In genomic region chr7:81072463-81072862, GRCm38 (mm10) we compare ENCODE assay signal across 10 mouse cellular contexts. TPM values are rescaled to one million over a fixed set of nuclear protein-coding genes. Genes with fewer than 3 reads are reported as not detected.
DNase-seq lines count a peak whose midpoint lies in the region; ATAC-seq lines count a peak whose summit lies in the region.
"Had no signal": no experiment of that assay in that cellular context is flagged by ENCODE, and none has a peak within 500 bp of the region (broad histone marks: within the 10 kb centered on the region; RNA-seq: fewer than 3 reads in every experiment).

No protein-coding gene starts in this region.

- no peak overlapping the region for H3K4me2 ChIP-seq in stomach, embryonic 14.5 days (replicated peaks; ENCODE audit: low read depth, low read length)
- H3K4me2 ChIP-seq: midbrain, embryonic 15.5 days had no signal

- H3K9ac ChIP-seq in stomach, embryonic 14.5 days (replicated peaks; ENCODE audit: low read depth, low read length) = no peak overlapping the region
- H3K9ac ChIP-seq: midbrain, embryonic 15.5 days had no signal

- H3K4me1 ChIP-seq in stomach, embryonic 14.5 days (ENCODE audit: control insufficient read depth, insufficient read depth, low read length) = peaks cover 8% of the 10 kb centered on the region; the same call in 1 of the 2 replicates
- H3K4me1 ChIP-seq: midbrain, embryonic 15.5 days had no signal

- DNase-seq in left cerebral cortex, postnatal 14 days (ENCODE audit: low spot score in 2 of 2) = peak; percentile 19 to 36
- DNase-seq in left cerebral cortex, adult 11 months (ENCODE audit: low spot score) = no peak
- DNase-seq in gastrocnemius, postnatal 25 days = peak; percentile 88
- peak; percentile 73 to 89 for DNase-seq in heart, postnatal 36 days
- no peak for DNase-seq in embryo, embryonic 11 days
- no peak for DNase-seq in layer of hippocampus, adult 9-10 months (ENCODE audit: low spot score)
- DNase-seq: cerebellum, postnatal 36 days had no signal

- 25% methylated on average over 5 of the region's 5 CpGs for WGBS in stomach, embryonic 14.5 days

- H3K36me3 ChIP-seq in stomach, embryonic 14.5 days (ENCODE audit: control insufficient read depth, insufficient read depth, low read length) = no peaks in the 10 kb centered on the region
- H3K36me3 ChIP-seq: midbrain, embryonic 15.5 days had no signal

- H3K27ac ChIP-seq in stomach, embryonic 14.5 days (ENCODE audit: low read length) = peak overlapping the region; percentile 0; the same call in 1 of the 2 replicates
- H3K27ac ChIP-seq: midbrain, embryonic 15.5 days had no signal

- no peaks in the 10 kb centered on the region for H3K27me3 ChIP-seq in stomach, embryonic 14.5 days (ENCODE audit: control insufficient read depth, insufficient read depth, low read length)
- H3K27me3 ChIP-seq: midbrain, embryonic 15.5 days had no signal

- peak; percentile 69; the same call in 1 of the 2 replicates for ATAC-seq in stomach, embryonic 14.5 days (ENCODE audit: insufficient number of reproducible peaks, insufficient read depth, low FRiP score, low read depth)
- ATAC-seq in erythroblast, adult 5-6 weeks (replicated peaks; ENCODE audit: low FRiP score, poor library complexity, severe bottlenecking) = no peak
- ATAC-seq: midbrain, embryonic 15.5 days had no signal

- H3K4me3 ChIP-seq in stomach, embryonic 14.5 days (ENCODE audit: low read depth, low read length) = no peak overlapping the region
- H3K4me3 ChIP-seq: midbrain, embryonic 15.5 days had no signal

- intact Hi-C loops in left cerebral cortex, postnatal 14 days (cut with DNase I) = no loop called here
- intact Hi-C loops in heart, postnatal 36 days (cut with DNase I) = loop anchor here (5.0 kb wide), 1 partner anchor 65 kb away; no protein-coding TSS in a partner anchor

- H3K9me3 ChIP-seq in stomach, embryonic 14.5 days (ENCODE audit: control insufficient read depth, low read depth, low read length) = no peaks in the 10 kb centered on the region
- H3K9me3 ChIP-seq: midbrain, embryonic 15.5 days had no signal

RNA-seq across cellular contexts. Expression of gene Alpk3, which starts 15.1 kb away (rescaled TPM):
- total RNA-seq in left cerebral cortex, postnatal 14 days (2021) = under 1 TPM; 0.20 to 0.49 TPM
- total RNA-seq in gastrocnemius, postnatal 25 days (2021) = 100 to 1,000 TPM; 213 to 256 TPM
- total RNA-seq in heart, postnatal 36 days (2021) = 100 to 1,000 TPM; 107 to 112 TPM
- 0.55 and 0.59 TPM in 2 replicates for polyA plus RNA-seq in stomach, embryonic 14.5 days (2014; fragmentation: Nextera tagmentation; extraction: Ambion mirVana)
- not detected in 2 replicates for total RNA-seq in erythroblast, adult 5-6 weeks (2015; ENCODE audit: low replicate concordance)
- total RNA-seq in erythroblast, adult 5-6 weeks (2017; ENCODE audit: low replicate concordance) = 0.14 TPM in 1 of 2 replicates, not detected in the other

RNA-seq across cellular contexts. Expression of gene Slc28a1, which starts 42.1 kb away (rescaled TPM):
- total RNA-seq in left cerebral cortex, postnatal 14 days (2021) = under 1 TPM in 1 of 2 experiments, not detected in 1; 0.11 TPM
- under 1 TPM; 0.19 to 0.20 TPM for total RNA-seq in gastrocnemius, postnatal 25 days (2021)
- total RNA-seq in heart, postnatal 36 days (2021) = under 1 TPM in 1 of 2 experiments, not detected in 1; 0.16 TPM
- polyA plus RNA-seq in stomach, embryonic 14.5 days (2014; fragmentation: Nextera tagmentation; extraction: Ambion mirVana) = not detected in 2 replicates
- total RNA-seq in erythroblast, adult 5-6 weeks (2015; ENCODE audit: low replicate concordance) = 0.84 TPM in 1 of 2 replicates, not detected in the other
- total RNA-seq in erythroblast, adult 5-6 weeks (2017; ENCODE audit: low replicate concordance) = 0.26 TPM in 1 of 2 replicates, not detected in the other
- polyA plus RNA-seq: midbrain, embryonic 15.5 days had no signal

Comparison
In these comparisons a context has a peak if more than half of its experiments do, and no peak if none do; other contexts are left out.
1. DNase-seq: peak in left cerebral cortex, postnatal 14 days (2 of 2), gastrocnemius, postnatal 25 days (single experiment) and heart, postnatal 36 days (2 of 2); none in left cerebral cortex, adult 11 months (single experiment), embryo, embryonic 11 days (single experiment) and layer of hippocampus, adult 9-10 months (single experiment).
2. RNA of gene Alpk3, which starts 15.1 kb away (total RNA-seq): 213 to 256 TPM in gastrocnemius, postnatal 25 days and 107 to 112 TPM in heart, postnatal 36 days; 0.20 to 0.49 TPM in left cerebral cortex, postnatal 14 days and 0.14 TPM in erythroblast, adult 5-6 weeks; every median in the first group is over 10 times any median in the second.